Mouse (Mus musculus) neutrophil, adult 65 days (primary cell): ENCODE measurements around the gene Pla2g2f. TPM values are rescaled to one million over a fixed set of nuclear protein-coding genes. Genes with fewer than 3 reads are reported as not detected.

Experiments used
- total RNA-seq: library from RNA; stranded (reverse); gene quantifications from 2 replicates; pipeline ENCODE4 v1.2.4, GENCODE M21; 2023

Gene Pla2g2f
- not detected in 2 replicates for total RNA-seq

DNA sequence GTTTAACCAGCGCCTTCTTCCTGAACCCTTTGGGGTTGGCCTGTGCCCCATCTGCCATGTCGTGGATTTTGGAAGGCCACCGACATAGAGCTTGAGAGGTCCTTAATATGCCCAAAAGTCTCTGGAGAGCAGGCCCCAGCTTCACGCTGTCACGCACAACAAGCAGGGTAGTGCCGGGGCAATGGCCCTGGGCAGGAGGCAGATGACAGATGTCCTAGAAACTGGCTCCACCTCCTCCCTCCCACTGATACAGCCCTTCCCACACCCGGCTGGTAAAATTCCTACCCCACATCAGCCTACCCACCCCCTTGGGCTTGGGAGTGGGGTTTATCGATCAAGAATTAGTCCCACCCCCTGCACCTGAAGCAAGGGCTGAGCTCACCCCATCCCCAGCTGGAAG is at the start of gene Pla2g2f:
Gene Pla2g2f, minus strand, starts transcription at position 211 of the 400 bp plus-strand sequence.

DNA sequence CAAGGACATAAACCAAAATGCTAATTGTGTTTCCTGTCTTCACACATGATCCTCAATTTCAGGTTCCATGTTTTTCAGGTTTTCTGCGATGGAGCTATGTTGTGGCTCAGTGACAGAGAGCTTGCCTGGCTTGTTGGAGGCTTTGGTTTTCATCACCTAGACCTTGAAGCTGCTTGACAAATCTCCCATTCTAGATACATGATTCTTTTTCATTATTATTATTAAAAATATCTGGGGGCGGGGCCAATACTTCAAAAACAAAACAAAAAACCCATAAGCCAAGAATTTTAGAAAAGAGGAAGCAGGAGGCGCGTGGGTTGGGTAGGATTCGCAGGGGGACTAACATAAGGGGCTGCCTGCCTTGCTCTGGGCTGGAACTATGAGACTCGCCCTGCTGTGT is 18.0 kb upstream of the Pla2g2f start, which contains the start of gene Pla2g2d:
Gene Pla2g2d, plus strand, starts transcription at position 301 of the 400 bp plus-strand sequence.

DNA sequence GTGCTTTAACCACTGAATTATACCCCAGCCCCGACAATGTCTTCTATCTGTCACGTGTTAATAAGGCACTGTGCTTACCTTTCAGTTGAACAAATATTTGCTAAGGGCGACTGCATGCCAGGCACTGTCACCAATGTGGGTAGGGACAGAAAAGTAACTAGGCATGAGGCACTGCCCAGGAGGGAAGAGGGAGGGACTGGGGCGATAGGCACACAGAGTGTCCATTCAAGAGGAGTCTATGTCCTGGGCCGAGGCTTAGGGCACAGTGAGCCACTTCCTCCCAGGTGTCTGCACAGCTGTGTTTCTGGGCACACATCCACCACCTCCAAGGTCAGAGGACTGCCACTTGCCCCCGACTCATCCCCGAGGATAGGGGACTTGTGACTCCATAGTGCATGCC is 20.4 kb downstream of the Pla2g2f start, which contains the start of gene Ubxn10:
Gene Ubxn10, minus strand, starts transcription at position 137 of the 400 bp plus-strand sequence.

DNA sequence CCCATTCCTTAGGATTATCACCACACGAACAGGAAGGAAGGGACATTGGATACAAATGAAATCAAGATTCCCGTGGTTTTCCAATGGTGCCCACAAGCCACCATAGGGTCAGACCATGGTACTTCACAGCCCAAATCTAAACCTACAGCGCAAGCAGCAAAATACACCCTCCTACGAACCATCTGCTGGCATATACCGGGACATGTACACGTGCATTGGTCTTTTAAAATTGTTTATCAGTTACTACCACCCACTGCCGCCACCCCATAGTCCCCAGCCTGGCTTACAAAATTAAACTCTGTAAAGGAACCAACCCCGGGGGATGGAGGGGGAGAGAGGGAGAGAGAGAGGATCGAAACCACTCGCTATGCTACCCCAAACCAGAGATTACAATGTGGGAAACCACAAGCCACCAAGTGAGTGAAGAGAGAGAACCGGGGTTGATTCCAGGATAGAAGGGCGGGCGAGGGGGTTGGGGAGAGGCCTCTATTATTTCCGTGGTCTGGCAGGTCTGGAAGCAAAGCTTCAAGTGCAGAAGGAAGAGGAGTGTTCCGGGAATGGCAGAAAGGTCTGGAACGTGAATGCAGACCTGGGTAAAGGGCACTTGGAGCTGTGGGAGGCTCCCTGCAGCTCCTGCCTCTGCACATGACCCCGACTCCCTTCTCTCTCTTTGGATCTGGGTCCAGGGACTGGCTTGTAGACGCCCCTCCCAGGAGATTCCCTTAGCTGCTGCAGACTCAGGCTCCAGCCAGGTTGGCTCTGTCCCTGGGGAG is 32.9 kb downstream of the Pla2g2f start, which contains the start of gene Pla2g2c:
Gene Pla2g2c, plus strand, starts transcription at position 439 of the 773 bp plus-strand sequence.

Other genes with a start within 250 kb of the Pla2g2f start
- gene Vwa5b1, start 121.7 kb downstream of the Pla2g2f start, total RNA-seq = not detected in 2 replicates
- not detected in 2 replicates for gene Pla2g2c, start 32.8 kb downstream of the Pla2g2f start, total RNA-seq
- gene Ubxn10, start 20.5 kb downstream of the Pla2g2f start, total RNA-seq = not detected in 2 replicates
- not detected in 2 replicates for gene Pla2g2d, start 18.1 kb upstream of the Pla2g2f start, total RNA-seq
- gene Pla2g5, start 105.9 kb upstream of the Pla2g2f start, total RNA-seq = not detected in 2 replicates
- gene Gm13030, start 116.3 kb upstream of the Pla2g2f start, total RNA-seq = not detected in 2 replicates
- not detected in 2 replicates for gene Pla2g2e, start 120.3 kb upstream of the Pla2g2f start, total RNA-seq
- gene Otud3, start 156.3 kb upstream of the Pla2g2f start, total RNA-seq = 19.9 and 25.1 TPM in 2 replicates
- not detected in 2 replicates for gene Rnf186, start 209.5 kb upstream of the Pla2g2f start, total RNA-seq
- 8.0 and 9.8 TPM in 2 replicates for gene Tmco4, start 215.3 kb upstream of the Pla2g2f start, total RNA-seq